Mouse (Mus musculus): ENCODE data around the gene Thsd4. TPM values are rescaled to one million over a fixed set of nuclear protein-coding genes. Genes with fewer than 3 reads are reported as not detected.
"Not testable (repeated sequence)": the region's sequence is repeated elsewhere in the genome, so short reads cannot be mapped to it uniquely, and the experiment has no call there.

Gene Thsd4
- total RNA-seq, 1 experiment = 1.6 TPM

DNA sequence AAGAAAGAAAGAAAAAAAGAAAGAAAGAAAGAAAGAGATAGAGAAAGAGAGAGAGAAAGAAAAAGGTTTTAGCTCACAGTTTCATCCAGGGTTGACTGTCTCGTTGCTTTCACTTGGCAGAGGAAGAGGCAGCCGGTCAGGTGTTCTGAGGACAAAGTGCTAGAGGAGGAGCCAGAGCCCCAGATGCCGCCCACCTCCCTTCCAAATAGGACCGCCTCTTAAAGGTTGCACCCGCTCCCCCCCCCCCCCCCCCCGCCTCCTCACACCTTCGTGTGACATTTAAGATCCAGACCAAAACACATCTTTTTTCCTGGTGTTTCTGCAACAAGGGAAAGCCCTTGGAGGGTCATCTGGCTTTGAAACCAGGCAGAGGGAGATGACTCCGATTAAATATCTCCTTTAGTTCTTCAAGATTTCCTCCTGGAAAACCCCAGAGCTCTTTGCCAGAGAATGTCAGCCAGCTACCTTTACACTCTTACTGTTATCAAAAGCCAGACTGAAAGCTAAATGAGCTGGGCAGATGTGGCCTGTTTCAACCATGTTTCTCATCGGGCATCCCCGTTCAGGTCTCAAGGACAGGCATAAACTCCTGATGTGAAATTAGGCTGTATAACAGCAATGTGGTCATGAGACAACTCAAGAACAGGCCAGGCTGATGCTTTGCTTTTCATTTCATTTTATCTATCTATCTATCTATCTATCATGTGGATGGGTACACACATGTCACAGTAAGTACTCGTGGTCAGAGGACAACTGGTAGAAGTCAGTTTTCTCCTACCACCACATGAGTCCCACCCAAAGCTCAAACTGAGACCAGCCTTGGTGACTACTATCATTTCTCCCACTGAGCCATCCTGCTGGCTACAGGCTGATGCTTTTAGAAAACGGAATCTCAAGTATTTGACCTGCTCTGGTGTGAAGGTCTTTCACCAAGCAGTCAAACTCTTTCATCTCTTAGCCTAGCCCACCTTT is 580.6 kb downstream of the Thsd4 start:
- no peak for DNase-seq (ENCODE audit: low read depth, low spot score)
- TF ChIP-seq HCFC1 (IDR thresholded peaks at IDR 0.05; ENCODE audit: borderline replicate concordance, insufficient read depth, low read length) (no peak), MAFK (IDR thresholded peaks at IDR 0.05; ENCODE audit: insufficient read depth, low read depth, low read length) (no peak), ZC3H11A (IDR thresholded peaks at IDR 0.05; ENCODE audit: borderline replicate concordance, low read depth, low read length) (no peak), ZNF384 (IDR thresholded peaks at IDR 0.05; ENCODE audit: low read depth, low read length) (no peak), CHD2 (IDR thresholded peaks at IDR 0.05; ENCODE audit: low read depth, low read length) (no peak)
- in situ Hi-C loops (cut with MboI; ENCODE audit: low sequenced_read_pairs in 2 of 2, unreplicated experiment in 2 of 2) = no loop called here
- no peak overlapping the region for H3K27ac ChIP-seq (ENCODE audit: insufficient read depth, low read depth, low read length, poor library complexity, severe bottlenecking)
- H3K4me1 ChIP-seq (ENCODE audit: control insufficient read depth in 2 of 2, insufficient read depth in 2 of 2, low read length in 2 of 2, poor library complexity in 1 of 2) = peaks cover 3 to 6% of the 10 kb centered on the region in 2 experiments; a peak in 3 of 4 replicates
- H3K9me3 ChIP-seq (ENCODE audit: control insufficient read depth, insufficient read depth, low read depth, low read length) = no peaks in the 10 kb centered on the region
- no peaks in the 10 kb centered on the region for H3K36me3 ChIP-seq (ENCODE audit: control insufficient read depth, insufficient read depth, low read length, poor library complexity, severe bottlenecking)
- no peak overlapping the region for H3K9ac ChIP-seq (ENCODE audit: insufficient read depth, low read depth, low read length, poor library complexity, severe bottlenecking)
- H3K4me3 ChIP-seq (ENCODE audit: insufficient read depth in 1 of 2, low read depth in 1 of 2, low read length in 2 of 2, poor library complexity in 1 of 2, severe bottlenecking in 1 of 2) = no peak overlapping the region

- Histone ChIP-seq H3K4me3 (ENCODE audit: insufficient read depth in 1 of 2, low read depth in 1 of 2, low read length in 2 of 2, poor library complexity in 1 of 2, severe bottlenecking in 1 of 2) (no peak overlapping the region), H3K4me1 (ENCODE audit: control insufficient read depth in 2 of 2, insufficient read depth in 2 of 2, low read length in 2 of 2, poor library complexity in 1 of 2) (peaks cover 3 to 8% of the 10 kb centered on the region in 2 experiments; a peak in 3 of 4 replicates), H3K36me3 (ENCODE audit: control insufficient read depth, insufficient read depth, low read length, poor library complexity, severe bottlenecking) (no peaks in the 10 kb centered on the region), H3K9me3 (ENCODE audit: control insufficient read depth, insufficient read depth, low read depth, low read length) (no peaks in the 10 kb centered on the region), H3K27ac (ENCODE audit: insufficient read depth, low read depth, low read length, poor library complexity, severe bottlenecking) (no peak overlapping the region), H3K9ac (ENCODE audit: insufficient read depth, low read depth, low read length, poor library complexity, severe bottlenecking) (no peak overlapping the region)
- TF ChIP-seq CHD2 (IDR thresholded peaks at IDR 0.05; ENCODE audit: low read depth, low read length) (no peak), HCFC1 (IDR thresholded peaks at IDR 0.05; ENCODE audit: borderline replicate concordance, insufficient read depth, low read length) (no peak), ZC3H11A (IDR thresholded peaks at IDR 0.05; ENCODE audit: borderline replicate concordance, low read depth, low read length) (no peak), ZNF384 (IDR thresholded peaks at IDR 0.05; ENCODE audit: low read depth, low read length) (no peak), MAFK (IDR thresholded peaks at IDR 0.05; ENCODE audit: insufficient read depth, low read depth, low read length) (no peak)
- in situ Hi-C loops (cut with MboI; ENCODE audit: low sequenced_read_pairs in 2 of 2, unreplicated experiment in 2 of 2) = no loop called here
- no peak for DNase-seq (ENCODE audit: low read depth, low spot score)
Measured at GRCm38 (mm10) chr9:59939691-59940090, 582.2 kb downstream of the Thsd4 start.

DNA sequence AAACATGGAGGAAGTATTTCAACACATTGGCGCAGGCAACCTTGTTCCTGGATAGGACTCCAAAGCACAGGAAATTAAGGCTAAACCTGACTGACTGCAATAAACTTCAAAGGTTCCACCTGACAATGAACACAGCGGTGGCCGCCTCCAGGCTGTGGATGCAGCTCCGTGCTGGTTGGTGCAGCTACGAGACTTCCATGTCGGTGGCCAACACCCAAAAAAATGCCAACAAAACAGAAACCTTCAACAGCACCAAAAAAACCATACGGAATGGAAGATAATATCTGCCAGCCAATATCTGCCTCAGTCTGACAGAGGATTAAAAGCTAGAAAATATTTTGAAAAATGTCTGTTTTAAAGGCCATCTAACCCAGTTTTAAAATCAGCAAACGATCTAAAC is 583.3 kb downstream of the Thsd4 start:
- H3K9ac ChIP-seq (ENCODE audit: insufficient read depth, low read depth, low read length, poor library complexity, severe bottlenecking) = no peak overlapping the region
- H3K27ac ChIP-seq (ENCODE audit: insufficient read depth, low read depth, low read length, poor library complexity, severe bottlenecking) = no peak overlapping the region
- H3K9me3 ChIP-seq (ENCODE audit: control insufficient read depth, insufficient read depth, low read depth, low read length) = no peaks in the 10 kb centered on the region
- DNase-seq (ENCODE audit: low read depth, low spot score) = no peak
- no peak overlapping the region for H3K4me3 ChIP-seq (ENCODE audit: insufficient read depth in 1 of 2, low read depth in 1 of 2, low read length in 2 of 2, poor library complexity in 1 of 2, severe bottlenecking in 1 of 2)
- peaks cover 3 to 8% of the 10 kb centered on the region in 2 experiments; a peak in 3 of 4 replicates for H3K4me1 ChIP-seq (ENCODE audit: control insufficient read depth in 2 of 2, insufficient read depth in 2 of 2, low read length in 2 of 2, poor library complexity in 1 of 2)
- TF ChIP-seq CHD2 (IDR thresholded peaks at IDR 0.05; ENCODE audit: low read depth, low read length) (no peak), ZNF384 (IDR thresholded peaks at IDR 0.05; ENCODE audit: low read depth, low read length) (no peak), HCFC1 (IDR thresholded peaks at IDR 0.05; ENCODE audit: borderline replicate concordance, insufficient read depth, low read length) (no peak), ZC3H11A (IDR thresholded peaks at IDR 0.05; ENCODE audit: borderline replicate concordance, low read depth, low read length) (no peak), MAFK (IDR thresholded peaks at IDR 0.05; ENCODE audit: insufficient read depth, low read depth, low read length) (no peak)
- in situ Hi-C loops (cut with MboI; ENCODE audit: low sequenced_read_pairs in 2 of 2, unreplicated experiment in 2 of 2) = no loop called here
- no peaks in the 10 kb centered on the region for H3K36me3 ChIP-seq (ENCODE audit: control insufficient read depth, insufficient read depth, low read length, poor library complexity, severe bottlenecking)

DNA sequence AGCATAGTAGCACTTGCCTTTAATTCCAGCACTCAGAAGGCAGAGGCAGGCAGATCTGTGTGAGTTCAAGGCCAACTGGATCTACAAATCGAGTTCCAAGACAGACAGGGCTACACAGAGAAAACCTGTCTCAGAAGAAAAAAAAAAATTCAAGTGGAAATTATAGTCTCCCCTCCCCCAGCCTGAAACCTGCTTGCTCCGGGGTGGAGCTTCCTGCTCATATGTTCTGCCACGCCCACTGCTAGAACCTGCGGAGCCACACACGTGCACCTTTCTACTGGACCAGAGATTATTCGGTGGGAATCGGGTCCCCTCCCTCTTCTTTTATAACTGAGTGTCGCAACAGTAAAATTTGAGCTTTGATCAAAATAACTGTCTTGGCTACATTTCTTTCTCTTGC is 586.0 kb downstream of the Thsd4 start:
- DNase-seq (ENCODE audit: low read depth, low spot score); in situ Hi-C loops (cut with MboI; ENCODE audit: low sequenced_read_pairs in 2 of 2, unreplicated experiment in 2 of 2); H3K9me3 ChIP-seq (ENCODE audit: control insufficient read depth, insufficient read depth, low read depth, low read length); H3K4me3 ChIP-seq (ENCODE audit: insufficient read depth in 1 of 2, low read depth in 1 of 2, low read length in 2 of 2, poor library complexity in 1 of 2, severe bottlenecking in 1 of 2); H3K27ac ChIP-seq (ENCODE audit: insufficient read depth, low read depth, low read length, poor library complexity, severe bottlenecking); H3K4me1 ChIP-seq (ENCODE audit: control insufficient read depth in 2 of 2, insufficient read depth in 2 of 2, low read length in 2 of 2, poor library complexity in 1 of 2); H3K36me3 ChIP-seq (ENCODE audit: control insufficient read depth, insufficient read depth, low read length, poor library complexity, severe bottlenecking): not testable (repeated sequence)
- peak overlapping the region; percentile 32; the same call in 1 of the 2 replicates for H3K9ac ChIP-seq (ENCODE audit: insufficient read depth, low read depth, low read length, poor library complexity, severe bottlenecking)
